Mouse (Mus musculus) embryo, embryonic 10.5 days (tissue): ENCODE results near the gene Acot7.

Experiments
- DNase-seq: peaks from one replicate; pipeline ENCODE4 v3.0.0-alpha.2; 2015; ENCODE audit warnings: low spot score

The Acot7 gene

GRCm38 (mm10) chr4:152244545-152245522, 66.9 kb downstream of the Acot7 start:
- DNase-seq = no peak

DNA sequence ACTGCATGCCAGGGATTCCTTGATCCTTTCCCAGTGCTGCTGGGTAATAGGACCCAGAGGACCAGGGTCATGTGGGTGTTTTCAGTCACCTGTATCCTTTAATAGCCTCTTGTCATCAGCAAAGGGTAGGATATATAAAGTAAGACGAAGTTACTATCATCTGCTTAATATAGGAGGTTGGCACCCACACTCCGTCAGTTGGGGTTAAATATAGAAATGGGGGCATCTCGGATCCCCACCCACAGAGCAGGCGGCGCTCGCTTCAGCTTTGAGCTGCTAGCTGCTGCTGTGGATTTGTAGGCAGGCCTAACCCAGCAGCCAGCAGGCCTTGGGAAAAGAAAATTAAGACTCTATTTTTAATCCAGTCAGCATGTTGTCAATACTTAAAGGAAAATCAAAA, 68.1 kb downstream of the Acot7 start:
- DNase-seq = no peak

DNA sequence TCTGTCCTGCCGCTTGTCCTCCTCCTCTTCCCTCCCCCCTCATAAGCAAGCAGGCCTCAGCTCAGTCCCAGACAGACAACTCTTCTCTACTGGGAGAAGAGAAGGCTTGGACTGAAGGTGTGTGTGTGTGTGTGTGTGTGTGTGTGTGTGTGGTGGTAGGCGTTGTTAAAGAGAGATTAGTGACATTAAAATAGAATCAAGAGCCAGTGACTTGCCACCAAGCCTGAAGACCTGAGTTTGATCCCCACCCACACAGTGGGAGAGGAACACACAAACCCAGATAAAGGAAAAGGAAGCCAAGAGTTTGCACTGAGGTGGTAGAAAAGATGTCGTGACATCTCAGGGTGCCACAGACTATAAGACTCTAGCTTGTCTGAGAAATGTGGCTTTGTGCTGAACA, 69.3 kb downstream of the Acot7 start:
- DNase-seq = no peak

DNA sequence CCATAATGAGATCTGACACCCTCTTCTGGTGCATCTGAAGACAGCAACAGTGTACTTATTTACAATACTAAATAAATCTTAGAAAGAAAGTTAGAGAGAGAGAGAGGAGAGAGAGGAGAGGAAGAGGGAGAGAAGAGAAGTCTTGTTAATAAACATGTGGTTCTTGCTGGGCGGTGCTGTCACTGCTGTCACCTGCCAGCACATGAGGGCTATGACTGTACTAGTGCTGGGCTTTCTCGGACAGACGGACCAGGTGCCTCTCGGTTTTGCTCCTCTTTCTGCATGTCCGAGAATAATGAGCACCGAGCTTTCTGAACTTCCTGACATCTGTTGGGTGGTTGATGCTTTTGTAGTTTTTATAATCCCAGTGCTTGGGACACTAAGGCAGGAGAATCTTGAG, 72.7 kb downstream of the Acot7 start:
- no peak for DNase-seq

- no peak for DNase-seq
These were observed 75.3 kb downstream of the Acot7 start for GRCm38 (mm10) chr4:152253183-152253759.

- no peak for DNase-seq
These were observed 79.1 kb downstream of the Acot7 start for GRCm38 (mm10) chr4:152257070-152257469.

DNA sequence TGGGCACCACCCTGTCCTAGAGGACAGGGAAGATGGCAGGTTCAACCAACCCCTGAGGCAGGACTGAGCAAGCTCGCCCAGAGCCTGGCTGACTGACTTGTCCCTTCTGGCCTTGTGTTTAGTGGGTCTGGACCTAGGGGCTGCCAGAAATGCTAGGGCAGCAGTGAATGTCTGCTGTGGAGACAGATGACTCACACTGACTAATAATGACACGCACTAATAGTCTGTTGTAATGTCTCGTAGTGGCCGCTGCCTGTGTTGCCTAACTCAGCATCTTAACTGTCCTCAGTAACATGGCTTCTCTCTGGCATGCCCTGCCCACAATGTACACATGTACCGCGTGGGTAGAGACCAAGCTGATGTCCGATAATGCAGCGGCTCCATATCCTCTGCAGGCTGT, 82.5 kb downstream of the Acot7 start:
- DNase-seq = no peak

GRCm38 (mm10) chr4:152262187-152262586, 84.3 kb downstream of the Acot7 start:
- DNase-seq = no peak

DNA sequence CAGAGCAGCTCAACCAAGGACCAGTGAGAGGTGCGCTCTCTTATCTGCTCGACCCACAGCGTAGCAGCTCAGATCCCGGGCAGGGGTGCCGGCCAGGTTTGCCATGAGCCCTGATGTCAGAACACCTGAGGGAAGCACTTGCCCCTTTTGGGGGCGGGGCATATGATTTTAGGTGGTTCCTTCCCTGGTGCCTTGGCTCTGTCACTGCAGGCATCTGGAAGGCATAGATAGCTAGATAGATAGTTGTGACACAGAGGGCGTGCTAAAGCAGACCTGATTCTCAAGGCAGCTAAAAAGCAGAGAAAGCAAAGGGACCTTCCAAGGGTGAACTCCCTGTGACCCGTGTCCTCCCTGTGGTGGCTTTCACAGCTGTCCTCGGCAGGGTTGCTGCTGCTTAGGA, 85.2 kb downstream of the Acot7 start:
- DNase-seq = no peak

DNA sequence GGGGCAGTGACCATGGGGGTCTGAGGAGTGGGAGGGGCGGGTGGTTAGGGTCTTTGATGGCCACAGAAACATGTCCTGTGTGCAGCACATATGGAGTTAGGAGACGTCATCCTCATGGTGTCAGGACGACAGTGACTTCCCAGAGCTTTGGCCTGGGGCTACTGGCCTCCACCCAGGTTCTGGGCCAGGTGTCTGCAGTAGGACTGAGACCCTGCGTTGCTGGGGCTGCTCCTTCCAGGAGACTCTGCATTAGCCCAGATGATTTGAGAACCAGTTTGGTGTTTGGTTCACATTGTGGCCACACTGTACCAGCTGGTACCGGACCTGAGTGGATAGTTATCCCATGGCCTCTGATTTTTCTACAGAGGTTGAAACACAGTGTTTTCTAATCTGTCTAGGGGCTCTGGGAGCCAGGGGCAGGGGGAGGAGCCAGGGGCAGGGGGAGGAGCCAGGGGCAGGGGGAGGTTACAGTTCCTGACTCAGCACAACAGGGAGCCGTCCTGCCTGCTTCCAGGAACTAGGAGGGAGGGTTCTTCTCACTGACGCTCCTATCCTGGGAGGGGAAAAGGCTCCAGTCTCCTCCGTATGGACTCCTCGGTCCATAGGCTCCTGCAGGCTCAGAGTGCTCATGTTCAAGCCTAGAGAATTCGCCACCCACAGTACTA, 85.7 kb downstream of the Acot7 start:
- peak; percentile 64 for DNase-seq

DNA sequence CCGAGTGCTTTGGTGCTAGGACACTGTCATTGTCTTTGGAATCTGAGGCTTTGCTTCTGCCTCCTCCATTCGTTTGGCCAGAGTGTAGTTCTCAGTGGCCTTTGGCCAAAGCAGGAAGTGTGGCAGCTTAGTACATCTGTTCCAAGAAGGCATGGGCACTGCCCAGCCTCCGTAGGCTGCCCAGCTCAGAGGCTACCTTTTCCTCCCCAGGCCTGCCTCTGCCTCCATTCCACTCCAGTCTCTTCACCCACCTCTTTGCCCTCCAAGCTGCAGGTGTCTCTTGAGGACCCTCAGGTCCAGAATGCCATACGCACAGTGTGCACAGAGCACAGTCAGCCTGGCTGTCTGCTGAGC, 86.2 kb downstream of the Acot7 start:
- no peak for DNase-seq

DNA sequence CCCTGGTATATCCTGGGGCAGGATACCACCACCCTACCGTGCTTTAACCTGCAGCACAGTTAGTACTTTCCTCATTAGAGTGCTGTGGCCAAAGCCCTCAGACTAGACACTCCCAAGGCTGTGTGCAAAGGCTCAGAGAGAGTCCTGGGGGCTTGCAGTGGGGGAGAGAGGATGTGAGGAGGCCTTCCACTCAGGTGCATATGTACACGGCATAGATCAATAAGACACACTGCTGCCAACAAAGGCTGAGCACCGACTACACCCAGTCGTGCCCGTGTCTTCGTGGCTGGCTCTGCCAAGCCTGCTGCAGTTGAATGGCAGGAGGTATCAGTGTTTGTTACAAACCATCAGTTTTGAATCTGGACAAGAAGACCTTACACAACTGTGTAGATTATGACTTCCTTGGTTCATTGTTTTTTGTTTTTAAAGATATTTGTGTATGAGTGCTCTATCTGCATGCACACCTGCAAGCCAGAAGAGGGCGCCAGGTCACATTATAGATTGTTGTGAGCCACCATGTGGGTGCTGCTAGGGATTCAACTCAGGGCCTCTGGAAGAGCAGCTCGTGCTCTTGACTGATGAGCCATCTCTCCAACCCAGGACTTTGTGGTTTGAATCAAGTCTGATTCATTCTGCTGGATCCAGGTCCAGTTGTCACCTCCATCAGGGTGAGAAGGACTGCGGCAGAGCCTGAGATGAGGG, 87.1 kb downstream of the Acot7 start:
- no peak for DNase-seq

- no peak for DNase-seq
These were observed 87.9 kb downstream of the Acot7 start for GRCm38 (mm10) chr4:152265791-152266190.

DNA sequence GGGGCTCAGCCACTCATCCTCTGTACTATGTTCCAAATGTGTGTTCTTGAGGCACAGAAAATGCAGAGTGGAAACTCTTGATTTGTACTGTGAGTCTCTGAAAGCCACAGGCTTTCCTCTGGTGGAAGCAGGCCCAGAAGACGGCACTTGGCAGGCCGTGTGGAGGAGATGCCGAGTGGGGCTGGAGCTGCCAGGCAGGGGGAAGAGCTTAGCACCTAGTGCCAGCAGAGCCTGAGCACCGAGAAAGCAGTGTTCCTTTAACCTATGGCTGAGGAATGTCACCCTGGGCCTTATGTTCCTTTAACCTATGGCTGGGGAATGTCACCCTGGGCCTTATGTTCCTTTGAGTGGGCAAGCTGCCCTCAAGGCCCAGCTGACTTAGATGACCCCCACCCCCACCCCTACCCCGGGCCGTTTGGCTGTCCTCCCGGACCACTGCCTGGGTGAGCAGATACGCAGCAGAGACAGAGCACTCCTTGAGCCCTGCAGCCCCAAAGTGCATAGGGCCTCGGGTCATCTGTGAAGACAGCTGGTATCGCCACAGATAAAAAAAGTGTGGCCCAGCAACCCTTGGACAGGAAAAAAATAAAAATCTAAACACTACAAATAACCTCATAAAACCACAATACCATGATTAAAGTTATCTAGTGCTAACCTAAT, 88.4 kb downstream of the Acot7 start:
- no peak for DNase-seq

GRCm38 (mm10) chr4:152267748-152268369, 89.9 kb downstream of the Acot7 start:
- no peak for DNase-seq

DNA sequence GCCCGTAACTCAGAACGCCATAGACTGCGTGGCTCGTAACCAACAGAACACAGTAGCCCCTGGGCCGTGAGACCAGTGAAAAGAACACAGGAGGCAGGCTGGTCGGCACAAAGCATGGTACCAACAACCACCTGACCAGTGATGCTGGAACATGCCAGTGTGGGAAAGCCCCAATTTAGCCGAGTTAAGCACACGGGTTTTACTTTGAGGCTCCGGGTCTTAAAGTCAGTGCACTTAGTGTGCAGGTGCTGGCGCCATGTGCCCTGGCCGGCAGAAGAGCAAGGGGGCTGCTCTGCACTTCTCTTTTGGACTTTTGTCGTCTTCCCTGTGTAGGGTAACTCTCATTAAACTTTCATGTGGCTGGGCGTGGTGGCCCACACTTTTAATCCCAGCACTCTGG, 92.0 kb downstream of the Acot7 start:
- DNase-seq = no peak

- no peak for DNase-seq
These were observed 92.7 kb downstream of the Acot7 start for GRCm38 (mm10) chr4:152270599-152270998.

DNA sequence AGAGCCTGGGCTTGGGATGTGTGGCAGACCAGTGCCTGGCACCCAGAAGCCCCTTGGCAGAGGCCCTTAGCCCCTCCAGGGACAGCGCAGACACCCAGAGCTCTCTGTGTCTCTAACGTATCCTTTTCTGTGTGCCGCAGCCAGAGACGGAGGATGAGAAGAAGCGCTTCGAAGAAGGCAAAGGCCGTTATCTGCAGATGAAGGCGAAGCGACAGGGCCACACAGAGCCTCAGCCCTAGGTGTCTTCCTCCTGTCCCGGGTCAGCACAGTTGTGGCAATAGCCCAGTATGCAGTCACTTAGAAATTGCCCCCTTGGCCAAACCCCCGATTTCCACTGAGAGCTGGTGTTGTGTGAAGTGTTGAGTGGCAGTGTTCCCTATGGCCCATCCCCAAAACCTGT, 93.4 kb downstream of the Acot7 start:
- DNase-seq = no peak

- DNase-seq = no peak
These were observed 94.1 kb downstream of the Acot7 start for GRCm38 (mm10) chr4:152272006-152272405.

DNA sequence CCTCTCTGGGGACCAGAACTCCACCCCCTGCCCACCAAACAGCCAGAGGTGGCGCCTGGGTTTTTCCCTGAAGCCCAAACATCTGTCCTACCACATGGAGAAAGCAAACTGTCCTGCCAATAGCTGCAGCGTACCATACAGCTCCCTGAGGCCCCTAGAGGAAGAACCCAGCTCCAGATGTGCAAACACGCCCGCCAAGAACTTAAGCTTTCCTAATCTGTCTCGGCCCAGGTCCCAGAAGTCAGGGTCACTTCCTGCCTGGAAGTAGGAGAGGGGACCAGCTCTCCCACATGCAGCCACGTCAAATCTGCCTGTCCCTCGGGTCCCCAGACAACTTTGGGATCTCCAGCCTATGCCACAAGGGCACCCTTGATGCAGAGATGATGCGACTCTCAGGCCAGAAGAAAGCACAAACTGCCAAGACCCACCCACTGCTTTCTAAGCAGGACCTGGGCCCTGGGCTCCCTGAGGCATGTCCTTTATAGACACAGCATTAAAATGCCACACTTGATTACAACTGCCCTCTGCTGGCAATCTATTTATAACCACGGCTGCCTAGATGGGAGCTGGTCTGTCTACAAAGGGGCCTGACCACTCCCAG, 94.6 kb downstream of the Acot7 start:
- DNase-seq = peak; percentile 69

DNA sequence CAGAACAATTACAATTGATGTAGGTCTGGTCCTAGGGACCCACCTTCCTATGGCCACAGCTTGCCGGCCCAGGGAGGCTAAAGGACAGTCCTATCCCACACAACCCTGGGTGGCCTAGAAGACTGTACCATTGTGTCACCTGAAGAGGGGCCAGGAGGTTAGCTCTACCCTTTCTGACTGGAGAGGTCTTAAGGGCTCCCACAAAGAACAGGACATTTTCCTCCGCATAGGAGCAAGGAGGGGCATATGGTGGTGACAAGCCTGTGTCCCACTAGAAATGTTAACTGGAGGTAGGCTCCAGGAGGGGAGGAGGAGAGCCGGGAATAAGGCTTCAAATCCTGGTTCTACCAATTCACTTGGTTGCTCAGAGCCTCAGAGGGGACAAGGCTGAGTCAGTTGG, 95.3 kb downstream of the Acot7 start:
- no peak for DNase-seq
